Mouse (Mus musculus) mesoderm, embryonic 11.5 days (tissue): ENCODE measurements at regions not wholly inside any gene's neighbourhood (a gene's known extent, or its start where the extent isn't known, plus 50 kb on each side); places are given as distances from the start of the nearest gene placed in this dataset.
A peak's percentile ranks its signal among the peaks of the same experiment; 100 is the strongest.
"Not testable (repeated sequence)": the region's sequence is repeated elsewhere in the genome, so short reads cannot be mapped to it uniquely, and the experiment has no call there.

Experiments
- DNase-seq: peaks from one replicate; pipeline ENCODE4 v3.0.0-alpha.2; 2012; ENCODE audit warnings: low read depth, low spot score

DNA sequence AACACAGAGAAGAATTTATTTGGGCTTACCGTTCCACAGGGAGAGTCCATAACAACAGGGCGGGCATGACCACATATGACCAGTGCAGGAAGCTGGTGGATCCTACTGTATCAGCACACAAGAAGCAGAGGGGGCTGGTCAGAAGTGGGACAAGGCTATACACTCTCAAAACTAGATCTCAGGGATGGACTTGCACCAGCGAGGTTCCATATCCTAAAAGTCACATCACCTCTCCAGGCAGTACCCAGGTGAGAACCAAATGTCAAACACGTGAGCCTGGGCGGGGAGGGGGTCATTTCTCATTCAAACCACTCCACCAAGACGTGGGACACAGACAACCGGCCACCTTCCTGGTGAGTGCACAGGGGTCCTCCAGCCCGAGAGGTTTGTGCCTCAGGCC, 167.9 kb downstream of the Basp1 start:
- DNase-seq: no peak

DNA sequence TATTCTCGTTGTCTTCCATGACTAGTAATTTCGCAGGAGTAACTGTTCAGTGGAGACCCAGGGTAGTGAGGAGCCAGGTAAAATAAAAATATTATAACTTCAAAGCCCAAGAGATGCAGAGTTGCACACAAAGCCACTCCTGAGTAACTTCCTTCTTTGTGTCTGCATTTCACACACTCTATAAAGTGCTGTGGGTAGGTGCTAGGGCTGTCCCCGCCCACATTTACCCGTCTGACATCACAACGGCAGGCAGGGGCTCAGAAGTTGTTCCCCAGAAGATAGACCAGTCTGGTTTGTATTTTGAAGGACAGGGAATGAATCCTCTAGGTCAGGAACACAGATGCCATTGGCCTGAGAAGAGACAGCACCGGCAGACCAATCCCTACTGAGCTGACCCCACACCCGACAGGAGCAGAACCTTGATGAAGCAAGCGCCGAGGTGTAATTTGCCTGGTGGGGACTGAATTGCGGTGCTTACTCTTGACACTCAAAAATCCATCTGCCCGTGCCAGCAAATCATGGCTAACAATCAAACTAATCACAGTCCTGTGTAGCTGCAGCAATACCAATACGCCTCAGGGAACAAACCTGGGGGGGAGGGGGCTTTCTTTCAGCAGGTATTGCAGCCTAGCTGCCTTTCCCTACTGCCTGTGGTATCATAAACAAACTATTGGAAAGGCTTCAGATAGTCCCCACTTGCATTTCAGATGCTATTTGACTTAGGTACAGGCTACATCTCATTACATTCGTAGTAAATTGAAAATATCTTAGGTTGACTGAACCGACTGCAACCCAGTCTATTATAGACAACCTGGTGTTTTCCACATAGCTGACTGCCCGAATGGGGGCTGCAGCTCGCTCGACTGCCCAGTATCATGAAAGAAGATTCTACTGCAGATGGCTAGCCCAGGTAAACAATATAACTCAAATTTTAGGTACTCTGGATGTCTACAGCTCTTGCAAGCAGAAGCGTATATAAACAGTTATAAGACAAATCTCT, 175.6 kb downstream of the Basp1 start:
- DNase-seq: no peak

DNA sequence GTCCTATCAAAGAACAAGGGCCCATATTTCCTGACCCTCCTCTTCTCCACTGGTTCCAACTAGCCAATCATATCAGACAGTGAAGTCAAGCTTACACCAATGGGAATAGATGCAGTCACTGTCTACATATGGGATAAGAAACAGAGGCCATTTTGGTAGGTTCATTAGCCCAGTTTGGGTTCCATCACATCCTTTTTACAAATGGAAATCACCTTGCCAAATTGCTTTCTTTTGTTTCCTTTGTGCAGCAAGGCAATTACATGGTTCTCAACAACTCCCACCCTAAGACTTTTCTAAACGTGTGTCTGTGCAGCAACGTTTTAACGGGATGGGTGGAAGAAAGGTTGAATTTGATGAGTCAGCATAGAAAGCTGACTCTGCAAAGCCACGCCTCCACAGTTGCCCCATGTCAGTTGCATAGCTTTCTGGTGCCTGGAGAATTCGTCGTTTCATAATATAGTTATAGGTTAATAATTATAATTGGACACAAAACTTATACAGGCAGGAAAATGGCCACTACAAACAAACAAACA, 177.3 kb downstream of the Basp1 start:
- no peak for DNase-seq

DNA sequence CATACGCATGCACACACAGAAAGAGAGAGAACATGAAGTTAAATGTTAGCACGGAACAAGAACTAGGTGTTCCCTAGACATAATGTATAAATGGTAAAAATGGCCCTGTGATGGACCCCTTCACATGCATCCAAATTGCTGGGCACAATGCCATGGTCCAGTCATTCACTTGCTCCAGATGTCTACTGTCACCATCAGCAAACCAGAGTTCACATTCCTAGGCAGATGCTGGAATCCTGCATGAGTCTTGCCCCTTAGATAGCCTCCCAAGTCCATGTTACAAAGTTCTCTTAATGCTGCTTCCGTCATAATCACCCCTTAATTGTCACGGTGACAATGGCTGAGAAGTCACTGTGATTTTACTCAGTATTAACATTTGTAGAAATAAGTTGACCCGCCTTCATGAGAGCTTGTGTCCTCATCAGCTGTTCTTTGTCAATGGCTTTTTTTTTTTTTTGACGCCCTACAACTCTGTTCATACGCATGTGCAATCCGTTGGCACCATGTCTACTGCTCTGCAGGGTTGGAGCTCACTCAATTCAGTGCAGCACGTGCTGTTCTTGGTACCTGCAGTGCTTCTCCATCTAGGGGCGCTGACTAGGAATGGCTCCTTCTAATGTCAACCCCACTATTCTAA, 179.4 kb downstream of the Basp1 start:
- no peak for DNase-seq

DNA sequence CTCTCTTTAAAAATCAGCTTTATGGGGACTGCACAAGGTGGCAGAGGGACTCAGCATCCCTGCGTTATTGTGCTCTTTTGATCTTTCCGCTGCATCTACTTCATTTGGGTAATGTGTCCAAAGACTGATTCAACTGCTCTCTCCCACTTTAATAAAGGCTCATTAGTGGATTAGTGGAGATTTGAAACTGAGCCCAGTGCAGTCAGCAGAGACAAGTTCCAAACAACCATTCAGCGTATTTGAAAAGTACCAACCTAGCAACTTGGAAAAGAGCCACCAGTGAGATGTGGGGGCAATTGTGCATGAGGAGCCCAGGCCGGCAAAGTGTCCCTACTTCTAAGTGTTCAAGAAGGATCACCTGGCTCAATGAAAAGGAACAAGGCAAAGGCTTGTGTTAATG, 183.4 kb downstream of the Basp1 start:
- no peak for DNase-seq

DNA sequence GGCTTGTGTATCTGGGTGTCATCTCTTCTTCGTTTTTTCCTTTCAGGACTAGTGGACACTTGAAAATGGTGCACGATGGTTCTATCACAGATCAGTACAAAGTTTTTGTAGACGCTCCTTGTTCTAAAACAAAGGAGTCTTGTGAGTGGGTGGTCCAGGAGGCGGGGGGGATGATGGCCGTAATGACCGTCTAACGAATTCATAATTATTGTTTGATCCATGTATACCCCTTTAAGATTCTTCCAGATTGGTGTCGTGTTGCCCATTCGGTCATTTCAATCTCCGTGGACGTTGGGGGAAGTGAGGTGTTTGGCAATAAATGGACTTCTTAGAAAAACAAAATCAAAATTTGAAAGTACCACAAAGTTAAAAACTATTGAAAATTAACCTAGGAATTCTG, 183.8 kb downstream of the Basp1 start:
- no peak for DNase-seq

DNA sequence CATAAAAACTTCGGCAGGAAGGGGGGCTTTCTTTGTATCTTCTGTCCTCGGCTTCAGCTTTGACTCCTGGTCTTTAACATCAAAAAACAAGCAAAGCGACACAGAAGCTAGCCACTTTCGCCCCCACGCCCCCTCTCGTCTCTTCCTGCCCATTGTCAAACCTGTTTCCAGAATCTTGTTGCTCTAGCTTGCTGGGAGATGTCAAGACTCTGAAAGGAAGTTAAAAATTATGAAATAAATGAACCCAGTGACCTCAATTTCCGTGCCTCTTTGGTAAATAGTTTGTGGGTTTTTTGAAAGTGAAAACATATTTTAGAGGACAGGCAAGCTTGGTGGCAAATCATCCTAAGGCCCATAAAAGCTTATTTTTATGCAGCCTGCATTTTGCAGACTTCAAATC, 186.1 kb downstream of the Basp1 start:
- DNase-seq: no peak

DNA sequence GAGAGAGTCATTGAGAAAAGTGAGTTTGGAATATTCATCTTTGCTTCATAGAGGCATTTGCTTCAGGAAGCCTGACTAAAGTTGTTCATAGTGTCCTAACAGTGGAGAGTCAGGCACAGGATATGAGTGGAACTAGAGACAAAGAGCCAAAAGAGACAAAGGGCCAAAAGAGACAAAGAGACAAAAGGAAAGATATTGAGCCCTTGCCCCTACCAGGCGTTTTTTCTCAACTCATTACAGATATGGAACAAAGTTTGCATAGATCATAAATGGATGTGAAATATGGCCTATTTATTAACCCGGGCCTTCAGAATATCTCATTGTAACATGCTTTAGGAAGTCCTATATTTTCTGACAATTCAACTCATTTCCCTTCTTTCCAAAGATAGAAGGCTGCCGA, 187.6 kb downstream of the Basp1 start:
- no peak for DNase-seq

DNA sequence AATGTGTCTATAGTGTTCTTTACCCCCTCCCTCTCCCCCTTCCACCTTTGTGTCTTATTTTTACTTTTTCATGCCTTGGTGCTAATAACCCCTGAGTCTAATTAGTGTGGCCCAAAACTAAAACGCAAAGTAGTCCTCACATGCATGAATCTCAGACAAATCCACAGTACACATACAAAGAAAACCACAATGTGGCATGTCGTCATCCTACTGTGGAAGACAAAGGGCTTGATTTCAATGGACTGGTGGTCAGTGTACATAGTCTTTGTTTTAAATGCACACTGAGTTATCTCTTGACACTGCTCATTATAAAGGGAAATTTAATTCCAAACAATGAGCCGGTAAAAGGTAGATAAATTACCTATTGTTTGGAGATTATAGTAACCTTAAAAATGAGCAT, 188.1 kb downstream of the Basp1 start:
- DNase-seq: no peak

DNA sequence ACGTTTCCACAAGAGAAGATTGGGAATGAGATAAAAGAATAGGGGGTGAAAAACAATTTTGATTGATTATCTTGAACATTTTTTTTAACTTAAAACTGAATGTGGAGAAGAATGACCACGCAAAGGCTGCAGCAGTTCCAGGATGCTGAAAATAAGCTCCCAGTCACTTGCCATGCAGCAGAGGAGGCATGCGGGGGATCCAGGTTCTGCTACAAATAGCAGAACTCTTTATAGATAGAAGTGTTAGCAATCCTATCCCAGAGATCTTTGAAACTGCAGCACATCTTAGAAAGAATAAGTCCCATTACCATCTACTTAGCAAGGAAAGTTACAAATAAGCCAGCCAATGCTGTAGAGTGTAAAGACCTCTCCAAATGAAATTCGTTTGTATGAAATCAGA, 191.8 kb downstream of the Basp1 start:
- DNase-seq: no peak

DNA sequence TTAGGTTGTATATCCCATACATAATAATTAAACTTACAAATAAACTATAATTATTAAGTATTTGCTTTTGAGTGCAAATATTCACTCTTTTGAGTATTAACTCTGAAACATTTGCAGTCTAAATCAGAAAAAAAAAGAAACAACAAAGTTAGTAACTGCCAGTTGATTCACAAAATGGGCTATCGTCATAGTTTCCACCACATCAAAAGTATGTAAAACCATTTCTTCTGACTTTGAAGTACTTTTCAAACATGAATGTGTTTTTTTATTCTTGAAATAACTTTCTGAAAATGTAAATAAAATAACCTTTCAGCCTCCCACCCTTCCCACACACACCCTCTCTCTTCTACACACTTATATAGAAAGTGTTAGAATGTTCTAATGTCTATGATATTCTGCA, 197.2 kb downstream of the Basp1 start:
- DNase-seq: no peak

DNA sequence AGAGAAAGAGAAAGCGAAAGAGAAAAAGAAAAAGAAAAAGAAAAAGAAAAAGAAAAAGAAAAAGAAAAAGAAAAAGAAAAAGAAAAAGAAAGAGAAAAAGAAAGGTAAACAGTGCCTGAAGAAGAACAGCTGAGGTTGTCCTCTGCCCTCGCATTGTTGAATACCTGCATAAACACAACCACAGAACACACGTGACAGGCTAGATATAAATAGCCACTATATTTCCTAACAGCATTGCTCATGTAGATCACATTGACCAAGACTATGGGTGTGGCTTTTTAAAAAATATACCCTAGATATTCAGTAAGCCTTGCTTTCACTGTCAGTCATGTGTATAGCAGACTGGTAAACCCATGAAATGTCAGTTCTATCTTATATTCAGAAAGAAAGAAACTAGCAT, 211.5 kb downstream of the Basp1 start:
- no peak for DNase-seq

DNA sequence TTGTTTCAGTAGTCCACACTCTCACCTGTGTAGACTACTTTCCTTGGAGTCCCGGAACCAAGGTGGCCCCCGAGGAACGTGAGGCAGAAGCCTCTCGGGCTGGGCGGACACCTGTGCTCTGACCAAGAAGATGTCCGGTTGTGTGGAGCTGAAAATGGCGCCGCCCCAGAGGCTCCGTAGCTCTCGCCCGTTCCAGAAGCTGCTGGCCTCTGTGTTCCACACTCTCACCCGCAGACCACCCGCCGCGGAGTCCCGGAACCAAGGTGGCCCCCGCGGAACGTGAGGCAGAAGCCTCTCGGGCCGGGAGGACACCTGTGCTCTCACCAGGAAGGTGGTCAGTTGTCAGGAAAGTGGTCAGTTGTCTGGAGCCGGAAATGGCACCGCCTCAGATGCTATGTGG, 213.3 kb downstream of the Basp1 start:
- DNase-seq: not testable (repeated sequence)

DNA sequence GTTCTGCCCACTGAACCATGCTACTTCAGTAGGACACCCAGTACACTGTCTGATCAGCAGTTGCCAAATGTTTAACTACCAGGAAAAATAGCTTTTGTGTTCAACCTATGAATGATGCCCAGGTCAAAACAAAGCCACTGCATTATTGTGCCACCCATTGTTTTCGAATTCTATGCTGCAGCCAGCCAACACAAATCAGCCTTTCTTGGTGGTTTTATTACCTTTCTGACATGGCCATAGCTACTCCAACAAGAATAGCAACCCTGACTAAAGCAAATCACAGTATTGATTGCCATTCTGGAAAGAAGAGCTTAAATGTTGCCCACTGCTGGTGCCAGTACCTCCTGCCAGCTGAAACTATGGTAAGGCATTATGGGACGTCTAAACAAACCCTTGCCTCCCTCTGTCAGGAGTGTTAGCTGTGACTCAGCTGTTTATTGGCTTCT, 225.7 kb downstream of the Basp1 start:
- DNase-seq: peak; percentile 50

DNA sequence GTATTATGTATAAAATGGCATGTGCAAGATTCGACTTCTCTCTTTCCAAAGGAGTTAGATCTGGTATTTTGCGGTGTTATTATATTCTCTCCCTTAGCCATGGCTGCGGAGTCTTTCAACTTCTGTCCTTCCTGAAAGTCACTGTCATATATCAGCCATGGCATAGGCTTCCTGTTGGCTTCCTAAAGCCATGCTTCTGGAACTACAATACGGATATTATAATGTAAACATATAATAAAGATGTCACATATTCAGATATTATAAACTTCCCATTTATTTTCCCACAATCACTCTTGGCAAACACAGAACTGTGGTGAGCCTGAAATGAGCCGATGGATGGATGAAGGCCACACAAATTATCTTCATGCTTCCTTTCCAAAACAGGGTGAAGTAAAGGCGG, 240.8 kb downstream of the Basp1 start:
- no peak for DNase-seq

DNA sequence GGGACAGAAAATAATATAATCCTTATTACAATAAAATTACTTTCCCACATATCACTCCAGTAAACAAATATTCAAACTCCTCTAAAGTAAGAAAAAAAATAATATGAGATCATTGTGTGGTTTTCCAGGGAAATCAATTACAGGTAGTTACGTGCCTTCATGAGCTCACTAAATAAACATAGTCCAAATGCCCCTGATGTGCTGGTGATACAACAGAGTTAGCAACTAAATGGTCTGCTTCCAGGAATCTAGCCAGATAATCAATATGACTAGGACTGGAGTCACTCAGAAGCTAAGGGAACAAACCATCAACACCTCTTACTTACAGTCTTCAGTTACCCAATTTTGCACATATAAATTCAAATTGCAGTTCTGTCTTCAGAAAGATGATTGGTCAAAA, 267.2 kb downstream of the Basp1 start:
- no peak for DNase-seq

DNA sequence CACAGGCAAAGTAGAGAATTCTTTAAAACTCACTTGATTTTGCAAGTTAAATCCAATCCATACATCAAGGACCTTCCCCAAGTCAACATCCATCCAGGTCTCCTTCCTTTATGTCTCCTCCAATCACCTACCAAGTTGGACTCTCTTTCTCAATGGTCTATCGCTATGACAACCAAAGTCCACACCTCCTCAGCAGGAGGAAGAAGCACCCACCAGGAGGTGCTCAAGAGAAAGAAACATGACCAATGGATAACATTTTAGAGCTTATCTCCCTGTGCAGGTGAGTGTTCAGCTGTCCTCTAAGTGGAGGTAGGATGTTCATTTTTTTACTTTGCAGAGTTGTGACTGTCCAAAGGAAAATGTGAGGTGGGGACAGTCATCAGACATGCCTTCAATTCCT, 269.3 kb downstream of the Basp1 start:
- DNase-seq: no peak

DNA sequence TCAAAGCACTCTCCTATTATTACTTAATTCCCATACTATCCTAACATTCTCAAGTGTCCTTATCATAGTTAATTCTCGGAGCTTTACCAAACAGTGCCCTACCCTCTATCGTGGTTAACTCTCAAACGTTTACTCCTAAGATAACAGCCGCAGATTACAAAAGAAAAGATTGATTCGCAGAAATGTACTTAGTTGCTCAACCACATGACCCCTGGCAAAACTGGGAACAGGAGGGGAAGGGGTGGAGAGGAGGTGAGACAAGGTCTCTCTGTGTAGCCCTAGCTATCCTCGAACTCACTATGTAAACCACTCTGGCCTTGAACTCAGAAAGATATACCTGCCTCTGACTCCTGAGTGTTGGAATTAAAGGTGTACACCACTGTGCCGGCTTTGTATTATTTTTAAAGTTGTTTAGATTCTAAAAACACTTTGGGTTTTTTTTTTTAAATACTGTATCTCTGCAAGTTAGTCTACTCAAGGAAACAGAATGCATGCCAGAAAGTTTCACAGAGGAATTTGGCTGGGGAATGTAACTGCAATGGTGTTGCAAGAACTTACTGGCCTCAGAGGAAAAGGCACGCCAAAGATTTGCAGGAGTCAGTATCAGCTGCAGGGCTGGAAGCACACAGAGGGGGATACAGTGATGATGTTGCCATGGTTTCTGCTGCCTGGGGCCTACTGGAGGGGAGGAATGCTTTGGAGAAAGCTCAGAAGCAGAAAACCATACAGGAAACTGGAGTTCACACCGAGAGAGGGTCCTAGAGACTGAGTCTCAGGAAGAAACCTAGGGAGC, 273.0 kb downstream of the Basp1 start:
- DNase-seq: peak; percentile 47

DNA sequence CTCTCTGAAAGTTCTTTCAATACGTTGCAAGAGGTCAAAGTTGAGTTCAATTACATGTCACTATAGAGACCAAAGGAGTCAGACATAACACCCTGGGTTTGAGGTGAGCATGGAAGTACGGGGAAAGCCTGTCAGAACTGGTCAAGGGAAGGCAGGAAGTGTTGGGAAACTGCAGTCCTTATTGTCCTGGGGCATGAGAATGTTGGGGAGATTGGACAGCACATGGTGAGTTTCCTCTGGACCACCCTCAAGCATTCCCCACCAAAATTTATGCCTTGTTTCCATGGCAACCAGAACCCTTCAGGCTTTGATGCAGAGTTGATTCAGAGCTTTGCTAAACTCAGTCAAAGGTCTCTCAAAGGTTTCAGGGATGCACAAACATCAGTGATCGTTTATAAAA, 276.5 kb downstream of the Basp1 start:
- peak; percentile 83 for DNase-seq

DNA sequence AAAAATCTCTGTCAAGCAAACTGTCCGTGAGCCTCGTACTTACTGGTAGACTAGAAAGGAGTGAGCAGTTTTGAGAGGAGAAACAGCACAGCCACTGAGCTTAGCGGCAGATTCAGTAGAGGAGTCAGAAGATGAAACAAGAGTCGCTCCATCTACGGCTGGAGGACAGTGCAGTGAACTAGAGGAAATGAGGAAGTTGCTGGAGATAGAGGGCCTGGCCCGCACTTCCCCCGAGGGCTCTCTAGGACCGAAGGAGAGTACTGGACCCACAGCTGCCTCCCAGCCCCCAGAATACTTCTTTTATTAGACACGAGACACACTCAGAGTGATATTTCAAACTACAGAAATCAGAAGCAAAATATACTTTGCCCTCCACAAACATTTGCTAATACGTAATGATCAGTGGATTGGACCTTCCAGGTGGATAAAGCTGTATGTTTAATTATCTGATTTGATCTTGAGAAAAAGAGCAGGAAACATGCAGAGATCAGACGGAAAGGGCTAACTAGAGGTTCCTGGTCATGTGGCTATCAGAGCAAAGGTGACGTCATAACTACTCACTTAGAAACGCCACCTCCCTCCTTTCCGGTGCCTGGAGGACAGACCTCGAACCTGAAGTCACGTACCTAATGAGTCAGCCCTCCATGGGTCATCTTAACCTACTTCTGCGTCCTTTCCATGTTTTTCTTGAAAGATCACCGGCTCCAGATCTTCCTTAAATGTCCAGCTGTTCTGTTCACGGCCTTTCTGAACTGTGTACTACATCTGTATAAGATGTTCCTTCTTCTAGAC, 277.9 kb downstream of the Basp1 start:
- DNase-seq: no peak

DNA sequence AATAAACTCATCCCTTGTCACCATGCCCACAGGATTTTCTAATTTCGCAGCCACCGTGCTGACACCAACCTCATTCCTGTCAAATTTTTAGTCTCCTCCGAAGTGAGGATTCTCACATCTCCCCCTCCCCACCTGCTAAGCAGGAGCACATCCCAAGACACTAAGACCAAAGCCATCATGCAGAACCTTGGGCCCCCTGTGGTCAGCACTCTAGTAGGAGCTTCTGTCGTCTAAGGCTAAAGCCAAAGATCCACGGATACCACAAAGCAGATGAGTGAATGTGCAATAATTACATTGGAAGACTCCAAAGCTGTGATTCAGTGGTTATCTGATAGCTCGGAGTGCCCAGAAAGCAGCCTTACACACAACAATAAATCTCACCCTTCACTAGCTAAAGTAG, 283.5 kb downstream of the Basp1 start:
- no peak for DNase-seq
